Mouse (Mus musculus) heart, postnatal 0 days (tissue): ENCODE measurements around the gene Pdzd2.

Source experiments
- CTCF ChIP-seq: IDR thresholded peaks from 2 replicates; pipeline ENCODE4 v1.5.1; 2016; ENCODE audit warnings: antibody characterized with exemption, control low read depth, low read depth
- EP300 ChIP-seq: IDR thresholded peaks from 2 replicates; pipeline ENCODE4 v1.6.1; 2016; ENCODE audit warnings: antibody characterized with exemption, low read depth

DNA sequence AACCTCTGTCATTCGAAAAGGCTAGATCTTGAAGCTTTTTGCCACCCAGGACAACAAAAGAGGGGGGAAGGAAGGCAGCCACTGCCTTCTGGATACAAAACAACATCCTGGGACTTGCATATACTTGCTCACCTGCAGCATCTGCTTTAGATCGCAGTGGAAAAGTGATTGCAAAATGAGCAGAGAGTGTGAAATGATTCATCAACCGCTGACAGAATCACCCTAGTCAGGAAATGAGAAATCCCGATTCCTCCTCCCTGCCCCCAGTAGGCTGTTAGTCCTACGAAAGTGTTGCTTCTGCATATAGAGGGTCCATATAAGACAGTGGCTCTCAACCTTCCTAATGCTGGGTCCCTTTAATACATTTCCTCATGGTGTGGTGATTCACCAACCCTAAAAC, 258.5 kb downstream of the Pdzd2 start:
- no peak for TF ChIP-seq EP300
- no peak for TF ChIP-seq CTCF
